Mouse (Mus musculus) limb, embryonic 14.5 days (tissue): Measurements from ENCODE around the gene Pik3r1. TPM values are rescaled to one million over a fixed set of nuclear protein-coding genes. Genes with fewer than 3 reads are reported as not detected.

Experiments
- ATAC-seq: fragments of 200-750 bp; cut with Nextera tagmentation; 2 replicates; pipeline ENCODE4 v1.8.0; 2017; ENCODE audit warnings: low read depth, moderate number of reproducible peaks, moderate TSS enrichment; ENCODE audit not compliant: low FRiP score
- DNase-seq: peaks from one replicate; pipeline ENCODE4 v3.0.0-alpha.2; 2015; ENCODE audit warnings: low spot score
- H3K27ac ChIP-seq: fragments of 300-500 bp; sonication (generic); replicated peaks from 2 replicates; pipeline ENCODE4 v1.5.1; 2014; ENCODE audit warnings: low read depth, mild to moderate bottlenecking, low read length, moderate library complexity, mixed read lengths
- H3K27me3 ChIP-seq: fragments of 300-500 bp; sonication (generic); 2 replicates; pipeline ENCODE4 v1.6.1; 2014; ENCODE audit warnings: low read length, mixed read lengths; ENCODE audit not compliant: control insufficient read depth, insufficient read depth
- H3K36me3 ChIP-seq: fragments of 300-500 bp; sonication (generic); 2 replicates; pipeline ENCODE4 v1.6.1; 2014; ENCODE audit warnings: mild to moderate bottlenecking, low read length, moderate library complexity, mixed read lengths; ENCODE audit not compliant: control insufficient read depth, insufficient read depth
- H3K4me1 ChIP-seq: fragments of 300-500 bp; sonication (generic); 2 replicates; pipeline ENCODE4 v1.6.1; 2014; ENCODE audit warnings: antibody characterized with exemption, low read length, mixed read lengths; ENCODE audit not compliant: control insufficient read depth, insufficient read depth
- H3K4me2 ChIP-seq: fragments of 300-500 bp; sonication (generic); replicated peaks from 2 replicates; pipeline ENCODE4 v1.6.1; 2014; ENCODE audit warnings: low read depth, mild to moderate bottlenecking, low read length, moderate library complexity; ENCODE audit not compliant: severe bottlenecking
- H3K4me3 ChIP-seq: fragments of 300-500 bp; sonication (generic); replicated peaks from 2 replicates; pipeline ENCODE4 v1.5.1; 2014; ENCODE audit warnings: low read length
- H3K9ac ChIP-seq: fragments of 300-500 bp; sonication (generic); 2 replicates; pipeline ENCODE4 v1.6.1; 2014; ENCODE audit warnings: mild to moderate bottlenecking, low read depth, low read length, moderate library complexity; ENCODE audit not compliant: severe bottlenecking
- H3K9me3 ChIP-seq: fragments of 300-500 bp; sonication (generic); 2 replicates; pipeline ENCODE4 v1.6.1; 2016; ENCODE audit warnings: low read length; ENCODE audit not compliant: control insufficient read depth
- POLR2A ChIP-seq: fragments of 200-500 bp; IDR thresholded peaks from 2 replicates; pipeline ENCODE4 v1.8.0; 2012; ENCODE audit warnings: inconsistent platforms, mild to moderate bottlenecking, moderate library complexity, borderline replicate concordance; ENCODE audit not compliant: insufficient read depth, insufficient read length; ENCODE audit errors: extremely low read depth
- WGBS: fragments of 180-500 bp; shearing (Covaris S2); extraction: QIAGEN DNeasy Blood & Tissue Kit; methylation state at CpG from one replicate; pipeline ENCODE4 v1.1.7; 2014; 5-methylcytosine and 5-hydroxymethylcytosine counted together
- polyA plus RNA-seq, 2 experiments: library from polyadenylated mRNA; depleted of rRNA in 1 of 2; stranded (reverse) in 1 of 2; unstranded in 1 of 2; fragments of >200 nt; fragmentation: Nextera tagmentation in 1 of 2; extraction: Ambion mirVana in 1 of 2; gene quantifications; 2 replicates each; pipeline versions ENCODE4 v1.2.1 to v1.2.3; 2012 to 2014

The Pik3r1 gene
- polyA plus RNA-seq, 2 experiments, result 29.2 to 62.2 TPM

DNA sequence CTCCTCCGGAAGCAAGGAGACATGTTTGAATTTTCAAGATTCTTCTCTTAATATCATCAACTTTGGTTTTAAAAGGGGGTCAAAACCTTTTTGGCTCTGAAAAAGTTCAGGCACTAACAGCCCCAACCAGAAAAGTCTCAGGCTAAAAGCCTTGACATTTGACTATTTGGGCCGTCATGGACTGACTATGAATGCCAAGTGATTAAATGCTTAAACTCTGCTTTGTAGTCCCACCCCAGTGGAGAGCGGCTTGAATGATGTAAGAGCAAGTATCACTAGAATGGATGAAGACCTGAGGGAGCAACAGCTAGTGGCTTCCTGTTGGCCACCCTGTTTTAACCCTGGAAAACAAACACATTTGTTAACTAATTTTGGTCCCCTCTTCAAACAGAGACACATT is 41.8 kb upstream of the Pik3r1 start:
- TF ChIP-seq POLR2A, result no peak
- Histone ChIP-seq H3K4me3 (no peak overlapping the region), H3K36me3 (no peaks in the 10 kb centered on the region), H3K27me3 (no peaks in the 10 kb centered on the region), H3K4me2 (no peak overlapping the region), H3K27ac (no peak overlapping the region), H3K9me3 (no peaks in the 10 kb centered on the region), H3K9ac (no peak overlapping the region), H3K4me1 (peaks cover 9% of the 10 kb centered on the region)
- DNase-seq (no peak), ATAC-seq (no peak)
- WGBS, result 85% methylated on average over 3 of the region's 3 CpGs

DNA sequence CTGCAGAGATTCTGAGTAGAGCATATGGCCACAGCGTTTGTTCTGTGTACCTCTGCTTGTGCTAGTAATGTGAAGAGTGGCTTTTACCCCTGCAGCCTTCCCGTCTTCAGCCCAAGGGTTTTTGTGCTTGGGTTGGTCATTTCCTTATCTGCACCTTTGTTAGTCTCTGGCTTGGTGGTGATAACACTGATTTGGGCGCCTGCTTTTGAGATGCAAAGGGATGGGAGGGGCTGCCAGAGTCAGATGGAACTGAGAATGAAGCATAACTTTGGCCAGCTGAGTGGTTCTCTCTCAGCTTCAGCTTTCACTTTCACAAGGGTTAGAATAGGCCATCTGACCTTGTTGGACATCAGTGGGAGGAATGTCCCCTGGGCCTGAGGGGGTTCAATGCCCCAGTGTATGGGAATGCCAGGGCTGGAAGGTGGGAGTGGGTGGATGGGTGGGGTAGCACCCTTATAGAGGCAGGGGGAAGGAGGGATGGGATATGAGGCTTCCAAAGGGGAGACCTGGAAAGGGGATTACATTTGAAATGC is 37.6 kb upstream of the Pik3r1 start:
- Histone ChIP-seq H3K36me3 (no peaks in the 10 kb centered on the region), H3K27ac (no peak overlapping the region), H3K4me2 (no peak overlapping the region), H3K9me3 (no peaks in the 10 kb centered on the region), H3K4me1 (no peaks in the 10 kb centered on the region; the same call in 1 of the 2 replicates), H3K27me3 (peaks cover 9% of the 10 kb centered on the region; the same call in 1 of the 2 replicates), H3K9ac (no peak overlapping the region), H3K4me3 (no peak overlapping the region)
- no peak for ATAC-seq
- 68% methylated on average over 3 of the region's 3 CpGs for WGBS
- TF ChIP-seq POLR2A, result no peak
- no peak for DNase-seq

DNA sequence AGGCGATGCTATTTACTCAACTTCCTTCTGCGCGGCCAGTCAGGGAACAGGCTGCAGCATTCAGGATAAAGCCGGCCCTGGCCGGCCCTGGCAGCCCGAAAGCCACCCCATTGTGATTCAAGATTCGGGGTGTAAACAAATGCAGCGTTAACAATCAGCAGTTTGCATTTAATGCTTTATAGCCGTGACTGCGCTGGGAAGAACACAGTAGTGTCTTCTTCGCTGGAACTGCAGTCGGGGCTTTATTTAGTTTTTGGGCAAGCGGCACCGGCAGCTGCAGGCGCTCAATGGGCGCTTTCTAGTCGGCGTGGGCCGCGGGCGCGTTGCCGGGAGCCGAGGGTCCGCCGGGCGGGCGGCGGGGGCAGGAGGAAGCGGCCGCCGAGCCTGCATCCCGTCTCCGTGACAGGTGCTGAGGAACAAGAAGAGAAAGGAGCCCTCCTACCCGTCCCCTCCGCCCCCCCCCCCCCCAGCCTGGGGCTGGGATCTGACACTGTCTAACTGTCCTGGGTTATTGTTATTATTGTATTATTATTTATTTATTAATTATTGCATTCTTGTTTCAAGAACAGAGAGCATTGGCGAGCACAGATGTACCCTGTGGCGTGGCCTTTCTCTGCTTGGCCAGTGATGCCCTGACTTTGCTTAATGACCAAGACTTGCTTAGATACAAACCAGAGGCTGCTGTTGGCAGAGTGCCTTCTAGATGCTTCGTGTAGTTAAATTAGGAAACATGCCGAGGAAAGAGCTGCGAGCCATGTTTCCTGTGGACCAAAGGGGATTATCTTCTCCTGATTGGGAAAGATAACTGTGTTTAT is 33.6 kb upstream of the Pik3r1 start:
- ATAC-seq, result peak; percentile 73
- Histone ChIP-seq H3K36me3 (no peaks in the 10 kb centered on the region), H3K4me3 (peak overlapping the region; percentile 45), H3K9me3 (no peaks in the 10 kb centered on the region), H3K9ac (peak overlapping the region; percentile 65), H3K4me1 (no peaks in the 10 kb centered on the region; the same call in 1 of the 2 replicates), H3K4me2 (peak overlapping the region; percentile 75), H3K27me3 (peaks cover 14% of the 10 kb centered on the region), H3K27ac (no peak overlapping the region)
- TF ChIP-seq POLR2A, result no peak
- WGBS, result 2% methylated on average over 41 of the region's 41 CpGs
- DNase-seq, result peak; percentile 45

DNA sequence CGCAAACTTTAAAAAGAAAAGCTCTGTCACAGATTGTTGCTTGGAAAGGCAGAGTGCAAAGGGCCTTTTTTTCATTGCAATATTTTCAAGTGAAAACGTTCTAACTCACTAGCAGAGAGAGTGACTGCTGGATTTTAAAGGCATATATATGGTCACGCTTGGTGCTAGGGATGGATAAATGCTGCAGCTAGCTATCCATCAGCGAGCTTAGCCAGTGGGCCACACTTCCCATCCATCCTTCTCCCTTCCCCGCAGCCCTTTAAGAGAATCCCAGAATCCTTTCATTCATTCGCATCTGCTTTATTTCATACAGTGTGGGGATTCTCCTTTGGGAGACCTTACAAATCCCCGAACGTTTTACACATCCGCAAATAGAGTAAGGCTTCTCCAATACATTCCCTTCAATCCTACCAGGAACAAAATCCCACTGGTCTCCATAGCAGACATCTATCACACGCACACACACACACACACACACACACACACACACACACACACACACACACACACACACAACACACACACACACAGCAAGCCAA is 32.9 kb upstream of the Pik3r1 start:
- Histone ChIP-seq H3K27ac (no peak overlapping the region), H3K4me2 (peak overlapping the region; percentile 75), H3K27me3 (peaks cover 14% of the 10 kb centered on the region), H3K4me3 (peak overlapping the region; percentile 45), H3K9ac (peak overlapping the region; percentile 65), H3K4me1 (no peaks in the 10 kb centered on the region; the same call in 1 of the 2 replicates), H3K9me3 (no peaks in the 10 kb centered on the region), H3K36me3 (no peaks in the 10 kb centered on the region)
- ATAC-seq, result peak; percentile 30; the same call in 1 of the 2 replicates
- TF ChIP-seq POLR2A, result no peak
- 33% methylated on average over 10 of the region's 10 CpGs for WGBS
- peak; percentile 7 for DNase-seq

DNA sequence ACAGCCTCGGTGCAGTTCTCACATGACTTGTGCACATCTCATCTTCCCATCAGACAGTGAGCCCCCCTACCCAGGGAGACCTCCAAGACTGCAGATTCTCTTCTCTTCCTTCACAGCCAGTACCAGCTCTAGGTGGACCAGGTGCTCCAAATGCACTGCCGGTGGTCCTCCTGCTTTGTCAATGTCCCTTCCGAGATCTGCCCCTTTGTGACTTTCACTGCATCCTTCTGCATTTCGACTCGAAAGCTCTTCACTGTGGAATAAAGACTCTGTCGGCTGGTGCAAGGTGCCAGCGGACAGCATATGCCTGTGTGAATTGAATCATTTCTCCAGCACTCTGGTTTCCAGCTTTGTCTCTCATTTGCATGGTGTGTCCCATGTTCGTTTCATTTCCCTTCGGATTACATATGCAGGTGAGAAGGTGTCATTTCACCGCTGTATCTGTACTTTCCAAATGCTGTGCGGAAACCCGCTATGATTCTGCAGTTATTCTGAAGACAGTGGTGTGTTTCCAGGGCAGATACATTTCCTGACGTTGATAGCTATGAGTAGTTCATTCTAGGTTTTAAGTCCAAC is 32.1 kb upstream of the Pik3r1 start:
- Histone ChIP-seq H3K4me3 (no peak overlapping the region), H3K9me3 (no peaks in the 10 kb centered on the region), H3K36me3 (no peaks in the 10 kb centered on the region), H3K9ac (no peak overlapping the region), H3K27ac (no peak overlapping the region), H3K4me2 (no peak overlapping the region), H3K27me3 (peaks cover 14% of the 10 kb centered on the region), H3K4me1 (no peaks in the 10 kb centered on the region; the same call in 1 of the 2 replicates)
- ATAC-seq, result no peak
- DNase-seq, result no peak
- TF ChIP-seq POLR2A, result no peak
- WGBS, result 87% methylated on average over 13 of the region's 13 CpGs
